Mouse (Mus musculus): ENCODE data around the gene Plekhh1.

DNA sequence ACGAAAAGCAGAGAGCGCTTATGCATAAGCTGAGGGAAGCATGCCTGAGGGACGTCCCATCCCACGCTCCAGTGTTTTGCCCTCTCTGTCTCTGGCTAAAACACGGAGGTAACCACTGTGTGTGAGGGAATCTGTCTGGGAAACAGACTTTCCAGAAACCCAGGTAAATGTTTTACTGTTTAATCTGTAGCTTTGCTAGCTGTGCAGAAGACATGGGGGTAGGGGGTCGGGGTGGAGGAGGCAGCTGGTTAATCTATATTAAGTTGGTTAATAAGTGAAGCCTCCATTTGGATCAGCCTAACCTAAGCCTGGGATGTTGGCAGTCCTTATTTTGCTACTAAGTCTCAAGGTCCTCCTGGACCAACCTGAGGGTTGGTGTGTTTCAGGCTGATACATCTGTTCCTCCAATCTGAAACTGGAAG, 40.2 kb downstream of the Plekhh1 start:
- no peak for TF ChIP-seq ZC3H11A (IDR thresholded peaks at IDR 0.05; ENCODE audit: borderline replicate concordance, low read depth, low read length)
- no peak for TF ChIP-seq HCFC1 (IDR thresholded peaks at IDR 0.05; ENCODE audit: borderline replicate concordance, insufficient read depth, low read length)
- TF ChIP-seq ZNF384 (IDR thresholded peaks at IDR 0.05; ENCODE audit: low read depth, low read length), result no peak
